10 mouse cellular contexts compared by ENCODE assay signal in genomic region chr17:34607997-34608396, GRCm38 (mm10). TPM values are rescaled to one million over a fixed set of nuclear protein-coding genes. Genes with fewer than 3 reads are reported as not detected.
DNase-seq lines count a peak whose midpoint lies in the region; ATAC-seq and TF ChIP-seq lines count a peak whose summit lies in the region.
"Had no signal": no experiment of that assay in that cellular context is flagged by ENCODE, and none has a peak within 500 bp of the region (broad histone marks: within the 10 kb centered on the region; RNA-seq: fewer than 3 reads in every experiment).

No protein-coding gene starts in this region.

- H3K36me3 ChIP-seq in kidney, embryonic 16.5 days (ENCODE audit: insufficient read depth, low read length), result peaks cover 26% of the 10 kb centered on the region
- H3K36me3 ChIP-seq in neural tube, embryonic 12.5 days, result peaks cover 43% of the 10 kb centered on the region
- H3K36me3 ChIP-seq in stomach, embryonic 16.5 days (ENCODE audit: control insufficient read depth, insufficient read depth, low read length), result 0 out of 2 replicates have a peak, but pooled peaks cover 11% of the 10 kb centered on the region
- H3K36me3 ChIP-seq in heart, adult 2 months (ENCODE audit: control insufficient read depth, insufficient read depth, low read length), result no peaks in the 10 kb centered on the region

- intact Hi-C loops in heart, adult 2 months (cut with DNase I), result loop anchor here (2.0 to 10.0 kb wide), 2 partner anchors 19 to 493 kb away; partner anchors contain the start of gene H2-DMa

- H3K4me2 ChIP-seq in kidney, embryonic 16.5 days (replicated peaks; ENCODE audit: low read depth, low read length), result no peak overlapping the region
- no peak overlapping the region for H3K4me2 ChIP-seq in neural tube, embryonic 12.5 days (replicated peaks)
- no peak overlapping the region for H3K4me2 ChIP-seq in stomach, embryonic 16.5 days (ENCODE audit: low read depth, low read length)

- peaks cover 40% of the 10 kb centered on the region for H3K4me1 ChIP-seq in kidney, embryonic 16.5 days (ENCODE audit: insufficient read depth, low read length)
- H3K4me1 ChIP-seq in neural tube, embryonic 12.5 days, result peaks cover 39% of the 10 kb centered on the region
- peaks cover 21% of the 10 kb centered on the region for H3K4me1 ChIP-seq in stomach, embryonic 16.5 days (ENCODE audit: control insufficient read depth, insufficient read depth, low read length)
- H3K4me1 ChIP-seq in heart, adult 2 months (ENCODE audit: control insufficient read depth, insufficient read depth, low read length), result peaks cover 4% of the 10 kb centered on the region

- peaks cover 2% of the 10 kb centered on the region for H3K79me2 ChIP-seq in heart, adult 2 months (replicated peaks; ENCODE audit: control insufficient read depth, insufficient read depth, low read length)

- no peak for TF ChIP-seq POLR2A in heart, adult 2 months (IDR thresholded peaks at IDR 0.05; ENCODE audit: insufficient read depth, low read depth, low read length)

- H3K4me3 ChIP-seq in kidney, embryonic 16.5 days (ENCODE audit: low read length), result no peak overlapping the region
- H3K4me3 ChIP-seq in neural tube, embryonic 12.5 days, result no peak overlapping the region
- H3K4me3 ChIP-seq in stomach, embryonic 16.5 days (replicated peaks; ENCODE audit: low read length), result no peak overlapping the region
- no peak overlapping the region for H3K4me3 ChIP-seq in heart, adult 2 months

- no peak for TF ChIP-seq CTCF in heart, adult 2 months (IDR thresholded peaks at IDR 0.05)

- no peak for ATAC-seq in cerebellum, adult (ENCODE audit: insufficient number of reproducible peaks, low FRiP score, low TSS enrichment)
- no peak for ATAC-seq in kidney, embryonic 16.5 days (ENCODE audit: low FRiP score, low TSS enrichment)
- no peak for ATAC-seq in neural tube, embryonic 12.5 days (ENCODE audit: low FRiP score, low read depth)
- ATAC-seq in stomach, embryonic 16.5 days (ENCODE audit: insufficient read depth, low FRiP score), result no peak

- no peaks in the 10 kb centered on the region for H3K27me3 ChIP-seq in kidney, embryonic 16.5 days (ENCODE audit: insufficient read depth, low read length)
- no peaks in the 10 kb centered on the region for H3K27me3 ChIP-seq in neural tube, embryonic 12.5 days (replicated peaks)
- H3K27me3 ChIP-seq in stomach, embryonic 16.5 days (ENCODE audit: control insufficient read depth, insufficient read depth, low read length), result no peaks in the 10 kb centered on the region
- H3K27me3 ChIP-seq in heart, adult 2 months (ENCODE audit: control insufficient read depth, insufficient read depth, low read length), result no peaks in the 10 kb centered on the region

- DNase-seq in cerebellum, postnatal 14 days, result peak; percentile 62 to 73
- DNase-seq in kidney, adult 11 months, result no peak
- DNase-seq in neural tube, embryonic 10.5 days (ENCODE audit: extremely low spot score, low spot score), result no peak
- DNase-seq in heart, adult 2 months, result no peak
- DNase-seq: B cell, adult 2 months had no signal

- WGBS in kidney, embryonic 16.5 days, result 67% methylated on average over 7 of the region's 7 CpGs
- 91% methylated on average over 7 of the region's 7 CpGs for WGBS in neural tube, embryonic 12.5 days
- WGBS in stomach, embryonic 16.5 days, result 78% methylated on average over 7 of the region's 7 CpGs
- WGBS in heart, adult 2 months, result 61% methylated on average over 7 of the region's 7 CpGs

- TF ChIP-seq EP300 in heart, adult 2 months (IDR thresholded peaks at IDR 0.05; ENCODE audit: insufficient read depth, low read depth, low read length), result no peak

- H3K9ac ChIP-seq in kidney, embryonic 16.5 days (replicated peaks; ENCODE audit: low read length), result no peak overlapping the region; the same call in 1 of the 2 replicates
- 0 out of 2 replicates have a peak overlapping the region, but pooled peaks have one; percentile 13 for H3K9ac ChIP-seq in neural tube, embryonic 12.5 days
- 0 out of 2 replicates have a peak overlapping the region, but pooled peaks have one; percentile 28 for H3K9ac ChIP-seq in stomach, embryonic 16.5 days (ENCODE audit: low read length)
- no peak overlapping the region for H3K9ac ChIP-seq in heart, adult 2 months (ENCODE audit: low read depth, low read length)

- no peaks in the 10 kb centered on the region for H3K9me3 ChIP-seq in kidney, embryonic 16.5 days (ENCODE audit: low read length)
- H3K9me3 ChIP-seq in neural tube, embryonic 12.5 days, result no peaks in the 10 kb centered on the region
- H3K9me3 ChIP-seq in stomach, embryonic 16.5 days (replicated peaks; ENCODE audit: control insufficient read depth, low read length), result no peaks in the 10 kb centered on the region
- H3K9me3 ChIP-seq: heart, embryonic 10.5 days had no signal

- H3K27ac ChIP-seq in kidney, embryonic 16.5 days (ENCODE audit: low read length), result peak overlapping the region; percentile 47; the same call in 1 of the 2 replicates
- no peak overlapping the region for H3K27ac ChIP-seq in neural tube, embryonic 12.5 days
- H3K27ac ChIP-seq in stomach, embryonic 16.5 days (ENCODE audit: low read length), result peak overlapping the region; percentile 16; the same call in 1 of the 2 replicates
- H3K27ac ChIP-seq in heart, adult 2 months, result no peak overlapping the region
- H3K27ac ChIP-seq: heart, embryonic 10.5 days had no signal

RNA-seq across cellular contexts. Expression of gene Agpat1, which starts 3.9 kb away (rescaled TPM):
- 81.8 and 83.1 TPM in 2 replicates for polyA plus RNA-seq in kidney, embryonic 16.5 days (2015; fragmentation: Nextera tagmentation; extraction: Ambion mirVana)
- 81.1 and 97.7 TPM in 2 replicates for polyA plus RNA-seq in neural tube, embryonic 12.5 days (2016; fragmentation: Nextera tagmentation; extraction: Ambion mirVana)
- 42.6 TPM in 2 replicates for polyA plus RNA-seq in stomach, embryonic 16.5 days (2015; fragmentation: Nextera tagmentation; extraction: Ambion mirVana)
- total RNA-seq in heart, adult 2 months (2021), result 10 to 100 TPM; 64.8 to 68.9 TPM
- 178 and 184 TPM in 2 replicates for polyA plus RNA-seq in heart, adult 2 months (2012; rRNA removed)

RNA-seq across cellular contexts. Expression of gene Rnf5, which starts 4.5 kb away (rescaled TPM):
- 185 and 190 TPM in 2 replicates for polyA plus RNA-seq in kidney, embryonic 16.5 days (2015; fragmentation: Nextera tagmentation; extraction: Ambion mirVana)
- 249 and 263 TPM in 2 replicates for polyA plus RNA-seq in neural tube, embryonic 12.5 days (2016; fragmentation: Nextera tagmentation; extraction: Ambion mirVana)
- 129 and 141 TPM in 2 replicates for polyA plus RNA-seq in stomach, embryonic 16.5 days (2015; fragmentation: Nextera tagmentation; extraction: Ambion mirVana)
- 10 to 100 TPM; 37.6 to 40.4 TPM for total RNA-seq in heart, adult 2 months (2021)
- polyA plus RNA-seq in heart, adult 2 months (2012; rRNA removed), result 71.7 and 92.2 TPM in 2 replicates

RNA-seq across cellular contexts. Expression of gene Egfl8, which starts 7.8 kb away (rescaled TPM):
- 4.0 and 6.0 TPM in 2 replicates for polyA plus RNA-seq in kidney, embryonic 16.5 days (2015; fragmentation: Nextera tagmentation; extraction: Ambion mirVana)
- polyA plus RNA-seq in neural tube, embryonic 12.5 days (2016; fragmentation: Nextera tagmentation; extraction: Ambion mirVana), result 13.0 and 15.5 TPM in 2 replicates
- 3.5 and 4.8 TPM in 2 replicates for polyA plus RNA-seq in stomach, embryonic 16.5 days (2015; fragmentation: Nextera tagmentation; extraction: Ambion mirVana)
- total RNA-seq in heart, adult 2 months (2021), result 1 to 10 TPM; 1.2 to 1.8 TPM
- polyA plus RNA-seq in heart, adult 2 months (2012; rRNA removed), result 2.4 and 3.4 TPM in 2 replicates

RNA-seq across cellular contexts. Expression of gene Ager, which starts 10.3 kb away (rescaled TPM):
- polyA plus RNA-seq in kidney, embryonic 16.5 days (2015; fragmentation: Nextera tagmentation; extraction: Ambion mirVana), result 8.8 and 16.8 TPM in 2 replicates
- polyA plus RNA-seq in neural tube, embryonic 12.5 days (2016; fragmentation: Nextera tagmentation; extraction: Ambion mirVana), result 1.9 and 2.3 TPM in 2 replicates
- polyA plus RNA-seq in stomach, embryonic 16.5 days (2015; fragmentation: Nextera tagmentation; extraction: Ambion mirVana), result 2.7 and 3.0 TPM in 2 replicates
- total RNA-seq in heart, adult 2 months (2021), result under 1 TPM; 0.14 to 0.18 TPM
- 0.38 and 2.2 TPM in 2 replicates for polyA plus RNA-seq in heart, adult 2 months (2012; rRNA removed)

RNA-seq across cellular contexts. Expression of gene Pbx2, which starts 16.9 kb away (rescaled TPM):
- polyA plus RNA-seq in kidney, embryonic 16.5 days (2015; fragmentation: Nextera tagmentation; extraction: Ambion mirVana), result 13.1 and 15.6 TPM in 2 replicates
- 17.1 and 18.4 TPM in 2 replicates for polyA plus RNA-seq in neural tube, embryonic 12.5 days (2016; fragmentation: Nextera tagmentation; extraction: Ambion mirVana)
- polyA plus RNA-seq in stomach, embryonic 16.5 days (2015; fragmentation: Nextera tagmentation; extraction: Ambion mirVana), result 6.8 and 8.4 TPM in 2 replicates
- total RNA-seq in heart, adult 2 months (2021), result 10 to 100 TPM; 16.1 to 18.4 TPM
- polyA plus RNA-seq in heart, adult 2 months (2012; rRNA removed), result 22.1 and 28.3 TPM in 2 replicates

Comparison
In these comparisons a context has a peak if more than half of its experiments do, and no peak if none do; other contexts are left out.
1. DNase-seq: peak in cerebellum, postnatal 14 days (2 of 2); none in kidney, adult 11 months (single experiment), neural tube, embryonic 10.5 days (single experiment) and heart, adult 2 months (0 of 2).
2. H3K27ac ChIP-seq: peak in kidney, embryonic 16.5 days (single experiment) and stomach, embryonic 16.5 days (single experiment); none in neural tube, embryonic 12.5 days (single experiment) and heart, adult 2 months (single experiment).
3. H3K9ac ChIP-seq: peak in neural tube, embryonic 12.5 days (single experiment) and stomach, embryonic 16.5 days (single experiment); none in kidney, embryonic 16.5 days (single experiment) and heart, adult 2 months (single experiment).